Mouse (Mus musculus): ENCODE data around the gene Atp5s. TPM values are rescaled to one million over a fixed set of nuclear protein-coding genes. Genes with fewer than 3 reads are reported as not detected.

Gene Atp5s
- total and polyA plus RNA-seq, 2 experiments, result 8.6 to 9.9 TPM

GRCm38 (mm10) chr12:69758221-69759185 lies 33.8 kb downstream of the Atp5s start:
- Histone ChIP-seq H3K79me2 (ENCODE audit: control insufficient read depth, insufficient read depth, low read length) (no peaks in the 10 kb centered on the region), H3K27ac (replicated peaks; ENCODE audit: insufficient read depth, low read depth, low read length) (peak overlapping the region; percentile 53), H3K9ac (ENCODE audit: low read depth, low read length) (peak overlapping the region; percentile 4), H3K4me1 (ENCODE audit: control insufficient read depth, insufficient read depth, low read length) (peaks cover 13% of the 10 kb centered on the region), H3K27me3 (ENCODE audit: control insufficient read depth, insufficient read depth, low read length) (no peaks in the 10 kb centered on the region), H3K36me3 (ENCODE audit: control insufficient read depth, insufficient read depth, low read length) (no peaks in the 10 kb centered on the region), H3K4me3 (ENCODE audit: insufficient read depth, low read depth, low read length) (no peak overlapping the region; the same call in 1 of the 2 replicates)
- 4% methylated on average over 22 of the region's 22 CpGs for WGBS
- no peak for TF ChIP-seq CTCF (IDR thresholded peaks at IDR 0.05; ENCODE audit: low read depth, low read length)
- TF ChIP-seq POLR2A (IDR thresholded peaks at IDR 0.05; ENCODE audit: extremely low read depth, insufficient read depth, low read length), result no peak
- peak; percentile 43 for DNase-seq (ENCODE audit: extremely low read depth, low read depth, low spot score)

DNA sequence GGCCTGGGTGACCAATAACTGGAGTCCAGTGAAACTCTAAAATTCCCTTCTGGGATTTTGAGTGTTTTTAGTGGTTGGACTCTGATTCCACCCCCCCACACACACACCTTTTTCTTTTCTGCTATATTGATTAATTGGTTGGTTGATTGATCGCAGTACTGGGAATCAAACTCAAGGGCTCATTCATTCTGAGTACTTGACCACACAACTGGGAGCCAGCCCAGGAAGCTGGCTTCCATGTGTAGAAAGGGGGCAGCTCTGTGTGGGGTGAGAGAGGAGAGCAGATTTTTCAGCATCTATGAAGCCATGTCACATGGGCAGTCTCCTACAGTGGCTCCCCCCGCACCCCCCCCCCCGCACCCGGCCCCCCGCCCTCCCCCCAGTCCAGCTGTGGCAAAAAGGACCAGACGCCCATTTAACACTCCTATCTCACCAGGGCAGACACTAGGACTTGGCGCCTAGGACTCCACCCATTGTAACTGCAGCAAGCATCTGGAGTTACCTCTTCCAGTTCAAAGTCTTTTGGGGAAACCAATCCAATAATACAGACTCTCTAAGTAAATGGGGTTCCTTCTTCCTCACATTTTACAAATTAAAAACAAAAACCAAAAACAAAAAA lies 34.6 kb downstream of the Atp5s start:
- Histone ChIP-seq H3K27me3 (ENCODE audit: control insufficient read depth, insufficient read depth, low read length) (no peaks in the 10 kb centered on the region), H3K27ac (replicated peaks; ENCODE audit: insufficient read depth, low read depth, low read length) (peak overlapping the region; percentile 53), H3K4me1 (ENCODE audit: control insufficient read depth, insufficient read depth, low read length) (peaks cover 12% of the 10 kb centered on the region), H3K9ac (ENCODE audit: low read depth, low read length) (peak overlapping the region; percentile 4; the same call in 1 of the 2 replicates), H3K36me3 (ENCODE audit: control insufficient read depth, insufficient read depth, low read length) (no peaks in the 10 kb centered on the region), H3K79me2 (ENCODE audit: control insufficient read depth, insufficient read depth, low read length) (no peaks in the 10 kb centered on the region), H3K4me3 (ENCODE audit: insufficient read depth, low read depth, low read length) (no peak overlapping the region)
- 22% methylated on average over 7 of the region's 7 CpGs for WGBS
- DNase-seq (ENCODE audit: extremely low read depth, low read depth, low spot score), result peak; percentile 52
- no peak for TF ChIP-seq CTCF (IDR thresholded peaks at IDR 0.05; ENCODE audit: low read depth, low read length)
- no peak for TF ChIP-seq POLR2A (IDR thresholded peaks at IDR 0.05; ENCODE audit: extremely low read depth, insufficient read depth, low read length)

- H3K36me3 ChIP-seq (ENCODE audit: control insufficient read depth, insufficient read depth, low read length), result no peaks in the 10 kb centered on the region
- TF ChIP-seq CTCF (IDR thresholded peaks at IDR 0.05; ENCODE audit: low read depth, low read length) (no peak), POLR2A (IDR thresholded peaks at IDR 0.05; ENCODE audit: extremely low read depth, insufficient read depth, low read length) (no peak)
- H3K9ac ChIP-seq (ENCODE audit: low read depth, low read length), result no peak overlapping the region
- H3K27ac ChIP-seq (replicated peaks; ENCODE audit: insufficient read depth, low read depth, low read length), result no peak overlapping the region
- H3K27me3 ChIP-seq (ENCODE audit: control insufficient read depth, insufficient read depth, low read length), result no peaks in the 10 kb centered on the region
- 87% methylated on average over 6 of the region's 6 CpGs for WGBS
- no peak overlapping the region for H3K4me3 ChIP-seq (ENCODE audit: insufficient read depth, low read depth, low read length)
- no peaks in the 10 kb centered on the region for H3K79me2 ChIP-seq (ENCODE audit: control insufficient read depth, insufficient read depth, low read length)
- H3K4me1 ChIP-seq (ENCODE audit: control insufficient read depth, insufficient read depth, low read length), result peaks cover 12% of the 10 kb centered on the region
- DNase-seq (ENCODE audit: extremely low read depth, low read depth, low spot score), result no peak
Observed at GRCm38 (mm10) chr12:69760014-69760413, 35.3 kb downstream of the Atp5s start.

DNA sequence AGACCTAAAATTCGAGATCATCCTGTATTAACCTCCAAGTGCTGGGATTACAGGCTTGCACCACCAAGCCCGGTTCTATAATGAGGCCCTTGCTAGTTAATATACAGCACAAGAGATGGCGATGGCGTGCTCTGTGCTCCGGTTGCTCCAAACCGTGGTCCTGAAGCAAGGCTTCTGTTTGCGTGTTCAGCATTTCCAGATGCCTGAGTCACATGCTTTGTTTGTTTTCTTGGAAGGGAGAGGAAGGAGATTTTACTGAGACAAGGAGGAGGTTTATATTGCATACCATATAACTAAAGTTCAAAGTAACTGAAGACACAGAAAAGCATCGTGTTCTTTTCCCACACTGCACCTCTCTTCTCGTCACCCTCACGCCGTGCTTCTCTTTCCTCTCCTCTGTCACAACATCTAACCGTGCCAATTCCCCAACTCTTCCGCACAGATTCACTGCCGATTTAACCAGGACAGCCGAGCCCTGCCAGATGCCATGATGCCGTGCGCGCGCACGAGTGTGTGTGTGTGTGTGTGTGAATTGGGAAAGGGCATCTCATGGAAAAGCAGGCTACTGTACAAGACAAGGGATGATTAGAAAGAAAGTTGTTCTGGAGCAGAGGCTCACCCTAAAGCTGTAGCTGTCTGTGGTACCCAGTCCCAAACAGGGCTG lies 36.1 kb downstream of the Atp5s start:
- TF ChIP-seq POLR2A (IDR thresholded peaks at IDR 0.05; ENCODE audit: extremely low read depth, insufficient read depth, low read length) (no peak), CTCF (IDR thresholded peaks at IDR 0.05; ENCODE audit: low read depth, low read length) (no peak)
- H3K79me2 ChIP-seq (ENCODE audit: control insufficient read depth, insufficient read depth, low read length), result no peaks in the 10 kb centered on the region
- no peaks in the 10 kb centered on the region for H3K36me3 ChIP-seq (ENCODE audit: control insufficient read depth, insufficient read depth, low read length)
- peaks cover 12% of the 10 kb centered on the region for H3K4me1 ChIP-seq (ENCODE audit: control insufficient read depth, insufficient read depth, low read length)
- 83% methylated on average over 20 of the region's 20 CpGs for WGBS
- no peak overlapping the region for H3K4me3 ChIP-seq (ENCODE audit: insufficient read depth, low read depth, low read length)
- H3K27ac ChIP-seq (replicated peaks; ENCODE audit: insufficient read depth, low read depth, low read length), result no peak overlapping the region
- DNase-seq (ENCODE audit: extremely low read depth, low read depth, low spot score), result no peak
- H3K9ac ChIP-seq (ENCODE audit: low read depth, low read length), result no peak overlapping the region
- no peaks in the 10 kb centered on the region for H3K27me3 ChIP-seq (ENCODE audit: control insufficient read depth, insufficient read depth, low read length)

DNA sequence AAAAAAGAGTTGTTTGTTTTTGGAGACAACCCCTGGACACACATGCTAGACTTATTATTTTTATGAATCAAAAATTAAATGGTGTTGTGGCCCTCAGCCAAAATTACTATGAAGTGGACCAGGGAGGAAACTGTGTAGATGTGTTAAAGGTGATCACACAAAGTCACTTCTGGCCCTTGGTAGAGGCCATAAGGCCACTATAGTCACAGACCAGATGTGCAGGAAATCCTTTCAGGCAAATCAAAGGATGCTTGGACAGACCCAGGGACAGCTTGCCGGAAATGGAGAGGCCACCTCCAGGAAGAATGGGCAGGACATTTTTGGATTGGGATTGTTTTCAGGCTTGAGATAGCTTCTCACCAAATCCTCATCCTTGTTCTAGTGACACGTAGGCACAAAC lies 36.9 kb downstream of the Atp5s start:
- no peaks in the 10 kb centered on the region for H3K27me3 ChIP-seq (ENCODE audit: control insufficient read depth, insufficient read depth, low read length)
- H3K4me1 ChIP-seq (ENCODE audit: control insufficient read depth, insufficient read depth, low read length), result peaks cover 12% of the 10 kb centered on the region
- no peak overlapping the region for H3K9ac ChIP-seq (ENCODE audit: low read depth, low read length)
- H3K27ac ChIP-seq (replicated peaks; ENCODE audit: insufficient read depth, low read depth, low read length), result no peak overlapping the region
- no peak overlapping the region for H3K4me3 ChIP-seq (ENCODE audit: insufficient read depth, low read depth, low read length)
- no peaks in the 10 kb centered on the region for H3K79me2 ChIP-seq (ENCODE audit: control insufficient read depth, insufficient read depth, low read length)
- WGBS, result 81% methylated on average over 2 of the region's 2 CpGs
- DNase-seq (ENCODE audit: extremely low read depth, low read depth, low spot score), result no peak
- no peak for TF ChIP-seq CTCF (IDR thresholded peaks at IDR 0.05; ENCODE audit: low read depth, low read length)
- no peak for TF ChIP-seq POLR2A (IDR thresholded peaks at IDR 0.05; ENCODE audit: extremely low read depth, insufficient read depth, low read length)
- no peaks in the 10 kb centered on the region for H3K36me3 ChIP-seq (ENCODE audit: control insufficient read depth, insufficient read depth, low read length)

All from liver, adult 2 months (tissue).